Mouse (Mus musculus): ENCODE measurements around the gene Galnt2. TPM values are rescaled to one million over a fixed set of nuclear protein-coding genes. Genes with fewer than 3 reads are reported as not detected.

The Galnt2 gene
- polyA plus RNA-seq, 1 experiment = 59.4 TPM

GRCm38 (mm10) chr8:124392271-124393012 is 161.3 kb downstream of the Galnt2 start:
- no peak overlapping the region for H3K4me3 ChIP-seq
- no peak overlapping the region for H3K4me2 ChIP-seq (ENCODE audit: low read depth)
- no peak overlapping the region for H3ac ChIP-seq (ENCODE audit: control insufficient read depth, insufficient read length)
- TF ChIP-seq E2F4 (IDR thresholded peaks at IDR 0.05; ENCODE audit: insufficient read depth) (no peak), TCF12 (IDR thresholded peaks at IDR 0.05; ENCODE audit: insufficient read depth, poor library complexity, severe bottlenecking) (no peak), CEBPB (IDR thresholded peaks at IDR 0.05; ENCODE audit: insufficient read depth, poor library complexity, severe bottlenecking) (no peak), MYOD1 (IDR thresholded peaks at IDR 0.05; ENCODE audit: control insufficient read depth in 1 of 3, insufficient read length in 2 of 3, low read depth in 2 of 3) (no peak), TCF3 (IDR thresholded peaks at IDR 0.05; ENCODE audit: insufficient read length, low read depth) (no peak)
- no peaks in the 10 kb centered on the region for H3K79me2 ChIP-seq (ENCODE audit: control insufficient read depth, insufficient read depth)
- H3K27me3 ChIP-seq (ENCODE audit: control insufficient read depth, insufficient read depth, insufficient read length) = peaks cover 21% of the 10 kb centered on the region
- H3K36me3 ChIP-seq (ENCODE audit: control insufficient read depth, insufficient read depth) = no peaks in the 10 kb centered on the region

GRCm38 (mm10) chr8:124393013-124393412 is 161.8 kb downstream of the Galnt2 start:
- TF ChIP-seq REST (IDR thresholded peaks at IDR 0.05; ENCODE audit: insufficient read depth, insufficient read length) (no peak), CEBPB (IDR thresholded peaks at IDR 0.05; ENCODE audit: insufficient read depth, poor library complexity, severe bottlenecking) (no peak), POLR2A (IDR thresholded peaks at IDR 0.05; ENCODE audit: insufficient read length, low read depth) (no peak), USF1 (IDR thresholded peaks at IDR 0.05; ENCODE audit: low read depth) (no peak), POLR2AphosphoS2 (IDR thresholded peaks at IDR 0.05; ENCODE audit: insufficient read length, low read depth) (no peak), E2F4 (IDR thresholded peaks at IDR 0.05; ENCODE audit: insufficient read depth) (no peak), TCF12 (IDR thresholded peaks at IDR 0.05; ENCODE audit: insufficient read depth, poor library complexity, severe bottlenecking) (no peak), MYOG (IDR thresholded peaks at IDR 0.05; ENCODE audit: control insufficient read depth in 1 of 3, insufficient read depth in 1 of 3, insufficient read length in 2 of 3, low read depth in 2 of 3) (no peak), SRF (IDR thresholded peaks at IDR 0.05; ENCODE audit: control insufficient read depth, insufficient read length, low read depth) (no peak)
- H3K27me3 ChIP-seq (ENCODE audit: control insufficient read depth, insufficient read depth, insufficient read length) = peaks cover 22% of the 10 kb centered on the region

GRCm38 (mm10) chr8:124393927-124394326 is 162.7 kb downstream of the Galnt2 start:
- Histone ChIP-seq H3K4me2 (ENCODE audit: low read depth) (no peak overlapping the region), H3K36me3 (ENCODE audit: control insufficient read depth, insufficient read depth) (no peaks in the 10 kb centered on the region), H3ac (ENCODE audit: control insufficient read depth, insufficient read length) (no peak overlapping the region), H3K27me3 (ENCODE audit: control insufficient read depth, insufficient read depth, insufficient read length) (peaks cover 26% of the 10 kb centered on the region), H3K79me2 (ENCODE audit: control insufficient read depth, insufficient read depth) (no peaks in the 10 kb centered on the region), H3K4me3 (no peak overlapping the region)
- TF ChIP-seq TCF12 (IDR thresholded peaks at IDR 0.05; ENCODE audit: insufficient read depth, poor library complexity, severe bottlenecking) = no peak
- TF ChIP-seq CEBPB (IDR thresholded peaks at IDR 0.05; ENCODE audit: insufficient read depth, poor library complexity, severe bottlenecking) = no peak
- no peak for TF ChIP-seq POLR2AphosphoS2 (IDR thresholded peaks at IDR 0.05; ENCODE audit: insufficient read length, low read depth)
- TF ChIP-seq MYOG (IDR thresholded peaks at IDR 0.05; ENCODE audit: control insufficient read depth in 1 of 3, insufficient read depth in 1 of 3, insufficient read length in 2 of 3, low read depth in 2 of 3) = no peak
- no peak for TF ChIP-seq POLR2A (IDR thresholded peaks at IDR 0.05; ENCODE audit: insufficient read length, low read depth)
- TF ChIP-seq TCF3 (IDR thresholded peaks at IDR 0.05; ENCODE audit: insufficient read length, low read depth) = no peak
- no peak for TF ChIP-seq USF1 (IDR thresholded peaks at IDR 0.05; ENCODE audit: low read depth)
- no peak for TF ChIP-seq SRF (IDR thresholded peaks at IDR 0.05; ENCODE audit: control insufficient read depth, insufficient read length, low read depth)
- no peak for TF ChIP-seq MAX (IDR thresholded peaks at IDR 0.05; ENCODE audit: low read depth)
- no peak for TF ChIP-seq REST (IDR thresholded peaks at IDR 0.05; ENCODE audit: insufficient read depth, insufficient read length)
- no peak for TF ChIP-seq E2F4 (IDR thresholded peaks at IDR 0.05; ENCODE audit: insufficient read depth)
- no peak for TF ChIP-seq MYOD1 (IDR thresholded peaks at IDR 0.05; ENCODE audit: control insufficient read depth in 1 of 3, insufficient read length in 2 of 3, low read depth in 2 of 3)

More at GRCm38 (mm10) chr8:124393013-124393412, 161.8 kb downstream of the Galnt2 start:
- Histone ChIP-seq H3K4me2 (ENCODE audit: low read depth) (no peak overlapping the region), H3K4me3 (no peak overlapping the region), H3K79me2 (ENCODE audit: control insufficient read depth, insufficient read depth) (no peaks in the 10 kb centered on the region), H3K36me3 (ENCODE audit: control insufficient read depth, insufficient read depth) (no peaks in the 10 kb centered on the region), H3ac (ENCODE audit: control insufficient read depth, insufficient read length) (no peak overlapping the region)

GRCm38 (mm10) chr8:124394951-124395350 is 163.8 kb downstream of the Galnt2 start:
- TF ChIP-seq E2F4 (IDR thresholded peaks at IDR 0.05; ENCODE audit: insufficient read depth) = no peak
- no peak for TF ChIP-seq USF1 (IDR thresholded peaks at IDR 0.05; ENCODE audit: low read depth)
- no peak for TF ChIP-seq POLR2A (IDR thresholded peaks at IDR 0.05; ENCODE audit: insufficient read length, low read depth)
- TF ChIP-seq SRF (IDR thresholded peaks at IDR 0.05; ENCODE audit: control insufficient read depth, insufficient read length, low read depth) = no peak
- no peak for TF ChIP-seq CEBPB (IDR thresholded peaks at IDR 0.05; ENCODE audit: insufficient read depth, poor library complexity, severe bottlenecking)
- no peak for TF ChIP-seq POLR2AphosphoS2 (IDR thresholded peaks at IDR 0.05; ENCODE audit: insufficient read length, low read depth)
- TF ChIP-seq TCF12 (IDR thresholded peaks at IDR 0.05; ENCODE audit: insufficient read depth, poor library complexity, severe bottlenecking) = no peak
- no peak for TF ChIP-seq MYOD1 (IDR thresholded peaks at IDR 0.05; ENCODE audit: control insufficient read depth in 1 of 3, insufficient read length in 2 of 3, low read depth in 2 of 3)
- TF ChIP-seq REST (IDR thresholded peaks at IDR 0.05; ENCODE audit: insufficient read depth, insufficient read length) = no peak
- no peak for TF ChIP-seq MYOG (IDR thresholded peaks at IDR 0.05; ENCODE audit: control insufficient read depth in 1 of 3, insufficient read depth in 1 of 3, insufficient read length in 2 of 3, low read depth in 2 of 3)
- TF ChIP-seq TCF3 (IDR thresholded peaks at IDR 0.05; ENCODE audit: insufficient read length, low read depth) = no peak
- no peak for TF ChIP-seq MAX (IDR thresholded peaks at IDR 0.05; ENCODE audit: low read depth)
- H3K27me3 ChIP-seq (ENCODE audit: control insufficient read depth, insufficient read depth, insufficient read length) = peaks cover 26% of the 10 kb centered on the region
- no peaks in the 10 kb centered on the region for H3K79me2 ChIP-seq (ENCODE audit: control insufficient read depth, insufficient read depth)
- H3K36me3 ChIP-seq (ENCODE audit: control insufficient read depth, insufficient read depth) = no peaks in the 10 kb centered on the region
- H3K4me2 ChIP-seq (ENCODE audit: low read depth) = no peak overlapping the region
- no peak overlapping the region for H3K4me3 ChIP-seq
- H3ac ChIP-seq (ENCODE audit: control insufficient read depth, insufficient read length) = no peak overlapping the region

Other genes with a start within 250 kb of the Galnt2 start
- gene Abcb10, start 248.3 kb upstream of the Galnt2 start, polyA plus RNA-seq (2012; fragmentation: generic; extraction: Trizol) = 11.0 TPM
- 16.0 TPM for gene Taf5l, start 210.0 kb upstream of the Galnt2 start, polyA plus RNA-seq (2012; fragmentation: generic; extraction: Trizol)
- 5.6 TPM for gene Urb2, start 209.9 kb upstream of the Galnt2 start, polyA plus RNA-seq (2012; fragmentation: generic; extraction: Trizol)
- gene Pgbd5, start 208.3 kb downstream of the Galnt2 start, polyA plus RNA-seq (2012; fragmentation: generic; extraction: Trizol) = 0.19 TPM

Data from myocyte (in vitro differentiated cells).